Mouse (Mus musculus): ENCODE results near the gene Mutyh. TPM values are rescaled to one million over a fixed set of nuclear protein-coding genes. Genes with fewer than 3 reads are reported as not detected.

The Mutyh gene
- total RNA-seq (2012; rRNA removed), result 0.75 and 0.81 TPM in 2 replicates
- 1 to 10 TPM in 1 of 2 experiments, not detected in 1; 2.5 TPM for polyA plus RNA-seq (2012; ENCODE audit: insufficient read depth in 1 of 2, insufficient read length in 2 of 2, low read depth in 1 of 2, low replicate concordance in 2 of 2, missing spikeins in 1 of 2)

DNA sequence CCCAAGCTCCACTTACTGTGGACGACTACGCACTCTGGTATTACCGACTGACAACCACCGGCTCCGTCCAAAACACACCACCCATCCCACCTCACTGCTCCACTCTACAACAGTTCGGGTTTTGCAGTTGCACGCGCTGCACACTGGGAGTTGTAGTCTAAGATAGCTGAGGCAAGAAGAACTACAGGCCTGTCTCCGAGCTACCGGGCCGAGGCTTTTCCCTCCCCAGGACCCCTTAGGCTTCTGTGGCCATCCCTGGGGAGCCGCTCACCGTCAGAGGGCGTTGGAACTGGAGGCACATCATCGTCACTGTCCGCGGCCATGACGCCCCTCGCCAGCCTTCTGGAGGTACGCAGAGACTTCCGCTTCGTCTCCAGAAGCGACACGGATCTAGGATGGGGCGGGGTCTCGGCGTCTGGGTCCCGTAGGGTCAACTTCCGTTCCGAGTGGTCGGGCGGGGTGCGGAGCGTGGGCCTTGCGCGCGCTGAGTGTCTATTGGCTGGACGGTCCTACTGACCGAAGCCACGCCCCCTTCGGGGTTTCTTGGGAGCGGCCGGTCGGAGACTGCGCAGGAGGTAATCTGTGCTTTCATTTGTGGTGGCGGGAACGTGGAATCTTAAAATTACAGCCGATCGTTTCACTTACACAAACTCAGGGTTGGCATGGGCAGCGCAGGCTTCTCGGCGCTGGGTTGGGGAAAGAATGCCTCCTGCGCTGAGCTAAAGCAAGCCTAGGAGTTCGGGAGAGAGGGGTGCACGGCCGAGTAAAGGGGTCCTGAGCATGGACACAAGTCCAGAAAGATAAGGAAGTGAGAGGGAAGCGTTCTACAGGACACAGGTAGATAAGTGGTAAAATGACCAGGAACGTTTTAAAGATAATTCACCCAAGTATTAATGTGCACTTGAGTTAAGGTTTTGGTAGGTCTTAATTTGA lies at the start of gene Mutyh, which contains the start of gene Toe1:
Gene Mutyh (plus strand): TSS at position 527 of the 933 bp plus-strand sequence.
Gene Toe1 (minus strand): TSS at position 444 of the 933 bp plus-strand sequence.
- H3K36me3 ChIP-seq (ENCODE audit: control insufficient read depth in 1 of 2, insufficient read depth in 2 of 2, low read length in 2 of 2), result peaks cover 3 to 4% of the 10 kb centered on the region in 2 experiments; a peak in 3 of 4 replicates
- H3K79me2 ChIP-seq (ENCODE audit: control insufficient read depth, insufficient read depth, low read length, poor library complexity), result peaks cover 15% of the 10 kb centered on the region
- no peaks in the 10 kb centered on the region for H3K9me3 ChIP-seq (replicated peaks; ENCODE audit: insufficient read depth, low read length)
- peak within 1 kb of the TSS; percentile 94 for H3K9ac ChIP-seq (ENCODE audit: control insufficient read depth, low read depth, low read length, poor library complexity, severe bottlenecking)
- peak within 1 kb of the TSS; percentile 77 to 80 for H3K4me3 ChIP-seq (ENCODE audit: control insufficient read depth in 1 of 2, insufficient read depth in 1 of 2, low read depth in 2 of 2, low read length in 2 of 2)
- peak; percentile 99 for DNase-seq (ENCODE audit: low read depth, low spot score)
- peak within 1 kb of the TSS; percentile 89 for H3K27ac ChIP-seq (ENCODE audit: control insufficient read depth, low read depth, low read length)
- H3K27me3 ChIP-seq (ENCODE audit: control insufficient read depth in 1 of 2, insufficient read depth in 2 of 2, low read length in 2 of 2), result no peaks in the 10 kb centered on the region
- peaks cover 0 to 10% of the 10 kb centered on the region in 2 experiments; a peak in 2 of 4 replicates for H3K4me1 ChIP-seq (ENCODE audit: control insufficient read depth in 1 of 2, insufficient read depth in 2 of 2, low read length in 2 of 2)
- peak; percentile 83 for TF ChIP-seq MXI1 (IDR thresholded peaks at IDR 0.05; ENCODE audit: low read depth, low read length)
- no peak for TF ChIP-seq RCOR1 (IDR thresholded peaks at IDR 0.05; ENCODE audit: low read depth, low read length)
- TF ChIP-seq ETS1 (IDR thresholded peaks at IDR 0.05; ENCODE audit: low read depth, low read length), result 0 out of 2 replicates have a peak, but pooled peaks have one; percentile 40
- TF ChIP-seq ZC3H11A (IDR thresholded peaks at IDR 0.05; ENCODE audit: low read depth, low read length), result no peak
- TF ChIP-seq E2F4 (IDR thresholded peaks at IDR 0.05; ENCODE audit: borderline replicate concordance, low read depth, low read length), result peak; percentile 95
- peak; percentile 75 to 95 for TF ChIP-seq POLR2A (IDR thresholded peaks at IDR 0.05; ENCODE audit: control insufficient read depth in 1 of 2, insufficient read depth in 1 of 2, low read depth in 1 of 2, low read length in 2 of 2, poor library complexity in 1 of 2)
- TF ChIP-seq BHLHE40 (IDR thresholded peaks at IDR 0.05; ENCODE audit: borderline replicate concordance, low read depth, low read length), result no peak
- no peak for TF ChIP-seq MEF2A (IDR thresholded peaks at IDR 0.05; ENCODE audit: extremely low read depth, insufficient replicate concordance, low read depth, low read length, poor library complexity, severe bottlenecking)
- no peak for TF ChIP-seq USF2 (IDR thresholded peaks at IDR 0.05; ENCODE audit: borderline replicate concordance in 1 of 2, insufficient read depth in 1 of 2, low read depth in 1 of 2, low read length in 2 of 2)
- peak; percentile 82 for TF ChIP-seq NRF1 (IDR thresholded peaks at IDR 0.05; ENCODE audit: insufficient read depth, low read depth, low read length, poor library complexity, severe bottlenecking)
- peak; percentile 90; the same call in 1 of the 2 replicates for TF ChIP-seq MAZ (IDR thresholded peaks at IDR 0.05; ENCODE audit: low read depth, low read length)
- TF ChIP-seq MYB (IDR thresholded peaks at IDR 0.05; ENCODE audit: low read depth, low read length), result peak; percentile 78
- no peak for TF ChIP-seq JUND (IDR thresholded peaks at IDR 0.05; ENCODE audit: low read depth, low read length)
- no peak for TF ChIP-seq SMC3 (IDR thresholded peaks at IDR 0.05; ENCODE audit: low read depth, low read length)
- TF ChIP-seq POLR2AphosphoS5 (IDR thresholded peaks at IDR 0.05; ENCODE audit: borderline replicate concordance, low read depth, low read length), result no peak
- TF ChIP-seq CHD2 (IDR thresholded peaks at IDR 0.05; ENCODE audit: low read length), result no peak
- peak; percentile 89 for TF ChIP-seq NELFE (IDR thresholded peaks at IDR 0.05; ENCODE audit: low read depth, low read length)
- peak; percentile 90 for TF ChIP-seq ELF1 (IDR thresholded peaks at IDR 0.05; ENCODE audit: low read depth, low read length)
- no peak; the same call in none of the 2 replicates for TF ChIP-seq MAX (IDR thresholded peaks at IDR 0.05; ENCODE audit: low read length)
- TF ChIP-seq USF1 (IDR thresholded peaks at IDR 0.05; ENCODE audit: low read depth, low read length), result peak; percentile 45; the same call in 1 of the 2 replicates
- TF ChIP-seq TAL1 (IDR thresholded peaks at IDR 0.05; ENCODE audit: low read length), result no peak
- peak; percentile 81 for TF ChIP-seq MYC (IDR thresholded peaks at IDR 0.05; ENCODE audit: low read depth, low read length)
- no peak for TF ChIP-seq ZKSCAN1 (IDR thresholded peaks at IDR 0.05; ENCODE audit: low read depth, low read length)
- peak in 1 of 2 experiments; percentile 23; a peak in 1 of 4 replicates for TF ChIP-seq EP300 (IDR thresholded peaks at IDR 0.05; ENCODE audit: low read depth in 1 of 2, low read length in 2 of 2)
- peak; percentile 94 for TF ChIP-seq HCFC1 (IDR thresholded peaks at IDR 0.05; ENCODE audit: low read depth, low read length)
- TF ChIP-seq SIN3A (IDR thresholded peaks at IDR 0.05; ENCODE audit: low read length), result peak; percentile 86
- peak; percentile 79; the same call in 1 of the 2 replicates for TF ChIP-seq ZMIZ1 (IDR thresholded peaks at IDR 0.05; ENCODE audit: low read depth, low read length)
- peak; percentile 41; the same call in 1 of the 2 replicates for TF ChIP-seq GATA1 (IDR thresholded peaks at IDR 0.05; ENCODE audit: low read depth, low read length)
- TF ChIP-seq ZNF384 (IDR thresholded peaks at IDR 0.05; ENCODE audit: low read depth, low read length), result no peak
- TF ChIP-seq UBTF (IDR thresholded peaks at IDR 0.05; ENCODE audit: borderline replicate concordance, insufficient read depth, low read depth, low read length), result no peak
- TF ChIP-seq RAD21 (IDR thresholded peaks at IDR 0.05; ENCODE audit: low read depth, low read length), result no peak
- peak; percentile 43; the same call in 1 of the 2 replicates for TF ChIP-seq TBP (IDR thresholded peaks at IDR 0.05; ENCODE audit: low read depth, low read length)
- no peak for TF ChIP-seq CHD1 (IDR thresholded peaks at IDR 0.05; ENCODE audit: low read depth, low read length)

Data from MEL (cell line).